Mouse (Mus musculus) ES-E14 (cell line): ENCODE measurements around the gene Itgb6.

Experiments
- CHD2 ChIP-seq: IDR thresholded peaks from 2 replicates; pipeline ENCODE4 v1.6.1; 2014; ENCODE audit warnings: mild to moderate bottlenecking, low read depth, low read length, inconsistent platforms
- HCFC1 ChIP-seq: IDR thresholded peaks from 2 replicates; pipeline ENCODE4 v1.6.1; 2012; ENCODE audit warnings: low read length, inconsistent platforms, borderline replicate concordance; ENCODE audit not compliant: insufficient read depth
- MAFK ChIP-seq: IDR thresholded peaks from 2 replicates; pipeline ENCODE4 v1.6.1; 2014; ENCODE audit warnings: mild to moderate bottlenecking, low read depth, low read length, inconsistent platforms; ENCODE audit not compliant: insufficient read depth
- ZC3H11A ChIP-seq: IDR thresholded peaks from 2 replicates; pipeline ENCODE4 v1.6.1; 2012; ENCODE audit warnings: low read depth, mild to moderate bottlenecking, inconsistent platforms, low read length, borderline replicate concordance
- ZNF384 ChIP-seq: IDR thresholded peaks from 2 replicates; pipeline ENCODE4 v1.6.1; 2012; ENCODE audit warnings: low read depth, low read length, inconsistent platforms

DNA sequence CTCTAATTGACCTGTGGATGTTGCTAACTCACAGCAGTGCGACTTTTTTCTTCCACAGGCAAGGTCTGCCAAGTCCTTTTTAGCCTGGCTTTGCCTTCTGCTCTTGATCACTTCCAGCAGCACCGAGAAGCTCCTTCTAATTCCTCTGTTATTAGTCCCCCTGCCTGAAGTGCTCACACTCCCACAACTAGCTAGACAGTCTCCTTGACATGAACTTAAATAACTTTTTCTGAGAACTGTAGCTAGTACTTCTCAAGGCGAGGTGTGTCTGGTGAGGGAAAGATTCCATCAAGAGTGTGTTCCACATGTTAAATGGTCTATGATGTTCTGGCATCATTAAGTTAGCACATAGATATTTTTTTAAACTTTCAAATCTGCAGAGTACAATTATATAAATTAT, 15.6 kb downstream of the Itgb6 start:
- TF ChIP-seq ZNF384 = no peak
- TF ChIP-seq MAFK = no peak
- no peak for TF ChIP-seq CHD2
- no peak for TF ChIP-seq HCFC1
- TF ChIP-seq ZC3H11A = no peak
